In the genomic region with DNA sequence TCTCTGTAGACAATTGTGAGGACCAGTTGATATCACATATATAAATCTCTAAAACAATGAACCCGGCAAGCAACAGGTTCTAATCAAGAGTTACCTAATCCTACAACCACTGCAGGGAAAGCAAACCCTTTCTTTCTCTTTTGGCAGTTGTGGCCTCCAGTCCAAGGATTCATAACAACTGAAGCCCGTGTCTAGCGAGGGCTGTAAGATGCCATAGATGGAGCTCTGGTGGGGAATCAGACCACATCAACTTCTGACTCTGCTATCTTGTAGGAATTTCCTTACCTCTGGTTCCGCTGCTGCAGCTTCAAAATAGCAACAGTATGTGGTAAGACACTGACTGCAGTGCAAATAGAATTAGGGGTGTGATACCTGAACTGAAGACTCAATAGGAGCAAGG, we compare ENCODE assay signal across 26 mouse cellular contexts. TPM values are rescaled to one million over a fixed set of nuclear protein-coding genes. Genes with fewer than 3 reads are reported as not detected.
A peak's percentile ranks its signal among the peaks of the same experiment; 100 is the strongest.
DNase-seq lines count a peak whose midpoint lies in the region; ATAC-seq and TF ChIP-seq lines count a peak whose summit lies in the region.
"Had no signal": no experiment of that assay in that cellular context is flagged by ENCODE, and none has a peak within 500 bp of the region (broad histone marks: within the 10 kb centered on the region; RNA-seq: fewer than 3 reads in every experiment).

No protein-coding gene starts in this region.

- H3K4me2 ChIP-seq in heart, embryonic 14.5 days (ENCODE audit: low read length): no peak overlapping the region
- no peak overlapping the region for H3K4me2 ChIP-seq in heart, embryonic 11.5 days
- H3K4me2 ChIP-seq in heart, postnatal 0 days (ENCODE audit: low read depth, low read length): no peak overlapping the region
- H3K4me2 ChIP-seq: embryonic facial prominence, embryonic 12.5 days; embryonic facial prominence, embryonic 15.5 days; hindbrain, embryonic 12.5 days; hindbrain, embryonic 15.5 days had no signal

- H3K27me3 ChIP-seq in heart, adult 2 months (ENCODE audit: control insufficient read depth, insufficient read depth, low read length): no peaks in the 10 kb centered on the region
- no peaks in the 10 kb centered on the region for H3K27me3 ChIP-seq in heart, embryonic 14.5 days (ENCODE audit: control insufficient read depth, insufficient read depth, low read length)
- H3K27me3 ChIP-seq in heart, embryonic 11.5 days (ENCODE audit: control insufficient read depth, insufficient read depth, low read length): no peaks in the 10 kb centered on the region
- H3K27me3 ChIP-seq in heart, postnatal 0 days (ENCODE audit: control insufficient read depth, insufficient read depth, low read length): no peaks in the 10 kb centered on the region
- H3K27me3 ChIP-seq: embryonic facial prominence, embryonic 12.5 days; embryonic facial prominence, embryonic 15.5 days; hindbrain, embryonic 12.5 days; hindbrain, embryonic 15.5 days had no signal

- H3K4me1 ChIP-seq in heart, adult 2 months (ENCODE audit: control insufficient read depth, insufficient read depth, low read length): peaks cover 9% of the 10 kb centered on the region
- H3K4me1 ChIP-seq in heart, embryonic 14.5 days (ENCODE audit: control insufficient read depth in 2 of 2, insufficient read depth in 2 of 2, low read length in 2 of 2): peaks cover 7 to 12% of the 10 kb centered on the region in 2 experiments
- peaks cover 4% of the 10 kb centered on the region; the same call in 1 of the 2 replicates for H3K4me1 ChIP-seq in heart, embryonic 11.5 days (ENCODE audit: control insufficient read depth, insufficient read depth, low read length)
- H3K4me1 ChIP-seq in heart, postnatal 0 days (ENCODE audit: control insufficient read depth, insufficient read depth): 0 out of 2 replicates have a peak, but pooled peaks cover 7% of the 10 kb centered on the region
- H3K4me1 ChIP-seq: embryonic facial prominence, embryonic 12.5 days; embryonic facial prominence, embryonic 15.5 days; hindbrain, embryonic 12.5 days; hindbrain, embryonic 15.5 days had no signal

- intact Hi-C loops in heart, adult 2 months (cut with DNase I): loop anchor here (5.0 kb wide), 3 partner anchors 242 to 802 kb away; a partner anchor contains a TSS
- intact Hi-C loops in heart, postnatal 36 days (cut with DNase I): loop anchor here (5.0 to 10.0 kb wide), 2 partner anchors 237 to 294 kb away; no protein-coding TSS in a partner anchor

- peak overlapping the region; percentile 93 for H3K27ac ChIP-seq in heart, adult 2 months
- peak overlapping the region; percentile 3 to 82; a peak in 2 of 4 replicates for H3K27ac ChIP-seq in heart, embryonic 14.5 days (replicated peaks in 1 of 2; ENCODE audit: control insufficient read depth in 1 of 2, insufficient read depth in 1 of 2, low read depth in 2 of 2, low read length in 2 of 2)
- H3K27ac ChIP-seq in heart, embryonic 11.5 days (ENCODE audit: low read depth, low read length): no peak overlapping the region
- peak overlapping the region; percentile 73 for H3K27ac ChIP-seq in heart, postnatal 0 days (ENCODE audit: low read depth)
- H3K27ac ChIP-seq: embryonic facial prominence, embryonic 12.5 days; embryonic facial prominence, embryonic 15.5 days; hindbrain, embryonic 12.5 days; hindbrain, embryonic 15.5 days had no signal

- no peak for ATAC-seq in heart, embryonic 14.5 days (ENCODE audit: insufficient number of reproducible peaks, insufficient read depth, low FRiP score, low read depth)
- no peak for ATAC-seq in heart, embryonic 11.5 days (replicated peaks; ENCODE audit: insufficient number of reproducible peaks, low FRiP score, low TSS enrichment)
- ATAC-seq in heart, postnatal 0 days (ENCODE audit: insufficient read depth, low read depth): no peak
- ATAC-seq: CD4-positive, CD25-positive, alpha-beta regulatory T cell, adult 4 months; forebrain, embryonic 14.5 days; forebrain, postnatal 0 days; intestine, postnatal 0 days had no signal

- no peak for DNase-seq in heart, adult 2 months
- no peak for DNase-seq in heart, postnatal 36 days
- DNase-seq in heart, postnatal 0 days (ENCODE audit: low spot score): no peak
- no peak for DNase-seq in heart, adult 9 months (ENCODE audit: low spot score in 2 of 2)
- DNase-seq: adrenal gland, adult 2 months; adrenal gland, postnatal 14 days; cerebellum, adult 11 months; cerebellum, adult 2 months; cerebellum, adult 9-11 months; cerebellum, postnatal 25 days; forebrain, postnatal 0 days; gastrocnemius, postnatal 36 days had no signal

- no peaks in the 10 kb centered on the region for H3K9me3 ChIP-seq in heart, embryonic 14.5 days (ENCODE audit: control insufficient read depth, low read length)
- no peaks in the 10 kb centered on the region for H3K9me3 ChIP-seq in heart, embryonic 11.5 days (replicated peaks; ENCODE audit: control insufficient read depth, low read length)
- no peaks in the 10 kb centered on the region for H3K9me3 ChIP-seq in heart, postnatal 0 days (replicated peaks; ENCODE audit: control insufficient read depth, low read length)
- H3K9me3 ChIP-seq: embryonic facial prominence, embryonic 12.5 days; embryonic facial prominence, embryonic 15.5 days; hindbrain, embryonic 12.5 days; hindbrain, embryonic 15.5 days had no signal

- no peaks in the 10 kb centered on the region for H3K79me2 ChIP-seq in heart, adult 2 months (replicated peaks; ENCODE audit: control insufficient read depth, insufficient read depth, low read length)

- no peak for TF ChIP-seq EP300 in heart, adult 2 months (IDR thresholded peaks at IDR 0.05; ENCODE audit: insufficient read depth, low read depth, low read length)
- no peak for TF ChIP-seq EP300 in heart, postnatal 0 days (IDR thresholded peaks at IDR 0.05; ENCODE audit: low read depth)

- no peak overlapping the region for H3K9ac ChIP-seq in heart, adult 2 months (ENCODE audit: low read depth, low read length)
- H3K9ac ChIP-seq in heart, embryonic 14.5 days (ENCODE audit: low read length): no peak overlapping the region
- H3K9ac ChIP-seq in heart, embryonic 11.5 days (ENCODE audit: low read depth, low read length): no peak overlapping the region
- no peak overlapping the region for H3K9ac ChIP-seq in heart, postnatal 0 days (replicated peaks; ENCODE audit: low read depth, low read length)
- H3K9ac ChIP-seq: embryonic facial prominence, embryonic 12.5 days; embryonic facial prominence, embryonic 15.5 days; forebrain, postnatal 0 days; hindbrain, embryonic 12.5 days; hindbrain, embryonic 15.5 days had no signal

- 43% methylated on average over 4 of the region's 4 CpGs for WGBS in heart, adult 2 months
- WGBS in heart, embryonic 14.5 days: 47% methylated on average over 4 of the region's 4 CpGs
- 55% methylated on average over 4 of the region's 4 CpGs for WGBS in heart, embryonic 11.5 days (ENCODE audit: insufficient replicate concordance)
- WGBS in heart, postnatal 0 days: 42% methylated on average over 4 of the region's 4 CpGs

- TF ChIP-seq POLR2A in heart, adult 2 months (IDR thresholded peaks at IDR 0.05; ENCODE audit: insufficient read depth, low read depth, low read length): no peak

- TF ChIP-seq CTCF in heart, adult 2 months (IDR thresholded peaks at IDR 0.05): no peak
- no peak for TF ChIP-seq CTCF in heart, postnatal 0 days (IDR thresholded peaks at IDR 0.05; ENCODE audit: low read depth)

- H3K4me3 ChIP-seq in heart, adult 2 months: no peak overlapping the region
- H3K4me3 ChIP-seq in heart, embryonic 14.5 days (ENCODE audit: control insufficient read depth in 1 of 2, insufficient read depth in 1 of 2, low read depth in 1 of 2, low read length in 2 of 2): no peak overlapping the region
- H3K4me3 ChIP-seq in heart, embryonic 11.5 days (ENCODE audit: low read depth, low read length): no peak overlapping the region
- no peak overlapping the region for H3K4me3 ChIP-seq in heart, postnatal 0 days (ENCODE audit: low read depth, low read length)
- H3K4me3 ChIP-seq: embryonic facial prominence, embryonic 12.5 days; embryonic facial prominence, embryonic 15.5 days; hindbrain, embryonic 12.5 days; hindbrain, embryonic 15.5 days had no signal

- peaks cover 2% of the 10 kb centered on the region; the same call in 1 of the 2 replicates for H3K36me3 ChIP-seq in heart, adult 2 months (ENCODE audit: control insufficient read depth, insufficient read depth, low read length)
- no peaks in the 10 kb centered on the region for H3K36me3 ChIP-seq in heart, embryonic 14.5 days (ENCODE audit: control insufficient read depth, insufficient read depth, low read length)
- H3K36me3 ChIP-seq in heart, embryonic 11.5 days (ENCODE audit: control insufficient read depth, insufficient read depth, low read length): no peaks in the 10 kb centered on the region
- H3K36me3 ChIP-seq in heart, postnatal 0 days (replicated peaks; ENCODE audit: control insufficient read depth, insufficient read depth, low read length): no peaks in the 10 kb centered on the region
- H3K36me3 ChIP-seq: embryonic facial prominence, embryonic 12.5 days; embryonic facial prominence, embryonic 15.5 days; hindbrain, embryonic 12.5 days; hindbrain, embryonic 15.5 days had no signal

RNA-seq across cellular contexts. Expression of a gene that starts 18.5 kb away (rescaled TPM):
- under 1 TPM; 0.18 TPM for total RNA-seq in heart, adult 2 months (2021)
- 0.21 and 0.44 TPM in 2 replicates for polyA plus RNA-seq in heart, adult 2 months (2012; rRNA removed)
- under 1 TPM; 0.14 to 0.22 TPM for total RNA-seq in heart, postnatal 36 days (2021)
- polyA plus RNA-seq in heart, embryonic 14.5 days (2014; fragmentation: Nextera tagmentation; extraction: Ambion mirVana): 0.18 and 0.36 TPM in 2 replicates
- polyA plus RNA-seq in heart, embryonic 11.5 days (2014; fragmentation: Nextera tagmentation; extraction: Ambion mirVana): 0.14 and 0.21 TPM in 2 replicates
- total RNA-seq in heart, postnatal 0 days (2014; rRNA removed; ENCODE audit: low replicate concordance): 0.38 and 1.0 TPM in 2 replicates
- polyA plus RNA-seq in heart, postnatal 0 days (2015; fragmentation: Nextera tagmentation; extraction: Ambion mirVana): 0.16 and 0.19 TPM in 2 replicates
- total RNA-seq: gastrocnemius, adult 8-10 months; gastrocnemius, postnatal 36 days; granulocyte monocyte progenitor cell, adult 5-6 weeks; MEL had no signal
- polyA plus RNA-seq: C2C12; cerebellum, adult 2 months; forebrain, embryonic 11.5 days; hindbrain, embryonic 15.5 days had no signal
